Mouse (Mus musculus): Measurements from ENCODE around the gene Lmntd1. TPM values are rescaled to one million over a fixed set of nuclear protein-coding genes. Genes with fewer than 3 reads are reported as not detected.

Lmntd1 gene
- polyA plus RNA-seq, 1 experiment from 2014 or later = 1.1 TPM

DNA sequence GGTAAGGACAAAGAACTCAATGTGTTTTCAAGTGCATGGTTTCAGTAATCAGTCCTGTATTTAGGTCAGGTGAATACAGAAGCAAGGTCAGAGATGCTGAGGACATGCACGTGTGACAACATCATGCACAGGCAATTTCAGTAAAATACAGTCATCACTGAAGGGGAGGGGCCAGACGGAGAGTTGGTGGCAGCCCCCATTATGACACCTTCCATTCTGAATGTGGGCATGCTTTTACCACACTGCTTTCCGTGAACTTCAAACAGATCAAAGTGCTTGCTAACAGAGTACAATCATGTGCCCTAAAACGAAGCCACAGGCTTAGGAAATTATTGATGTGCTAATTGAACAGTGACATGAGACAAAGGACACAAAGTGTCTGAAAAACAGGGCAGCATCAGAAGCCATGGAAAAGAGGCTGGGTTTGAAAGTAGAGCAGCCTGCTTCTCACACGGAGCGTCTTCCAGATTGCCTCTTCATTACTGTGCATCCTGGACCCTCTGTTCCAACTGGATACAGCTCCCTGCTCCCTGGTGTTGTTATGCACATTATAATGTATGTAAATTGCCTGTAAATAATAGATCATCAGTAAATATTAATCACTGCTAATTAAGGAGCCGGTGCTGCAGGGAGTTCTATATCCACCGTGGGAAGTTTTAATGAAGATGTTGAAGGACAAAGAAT lies 144.7 kb downstream of the Lmntd1 start:
- Histone ChIP-seq H3K36me3 (no peaks in the 10 kb centered on the region), H3K27me3 (no peaks in the 10 kb centered on the region), H3K4me3 (no peak overlapping the region), H3K4me2 (no peak overlapping the region), H3K27ac (replicated peaks) (no peak overlapping the region), H3K4me1 (replicated peaks) (peaks cover 15% of the 10 kb centered on the region), H3K9ac (no peak overlapping the region), H3K9me3 (no peaks in the 10 kb centered on the region)
- 46% methylated on average over 8 of the region's 8 CpGs for WGBS
- peak; percentile 23; the same call in 1 of the 2 replicates for ATAC-seq (ENCODE audit: low FRiP score, low read depth)

DNA sequence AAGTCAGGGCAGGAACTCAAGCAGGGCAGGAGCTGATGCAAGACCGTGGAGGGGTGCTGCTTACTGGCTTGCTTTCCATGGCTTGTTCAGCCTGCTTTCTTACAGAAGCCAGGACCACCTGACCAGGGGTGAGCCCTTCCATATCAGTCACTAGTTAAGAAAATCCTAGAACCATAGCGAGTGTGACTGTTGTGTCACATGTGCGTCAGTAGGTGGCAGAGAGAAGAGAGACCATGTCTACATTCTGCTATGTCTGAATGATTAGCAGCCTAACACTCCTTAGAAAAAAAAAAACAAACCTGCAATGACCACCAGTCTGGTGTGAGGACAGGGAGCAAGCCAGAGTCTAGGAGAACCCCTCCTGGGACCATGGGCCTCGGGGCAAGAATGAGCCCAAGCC lies 150.1 kb downstream of the Lmntd1 start:
- no peaks in the 10 kb centered on the region for H3K36me3 ChIP-seq
- no peak overlapping the region for H3K9ac ChIP-seq
- no peak overlapping the region for H3K4me2 ChIP-seq
- H3K27ac ChIP-seq (replicated peaks) = no peak overlapping the region
- no peak overlapping the region for H3K4me3 ChIP-seq
- H3K9me3 ChIP-seq = no peaks in the 10 kb centered on the region
- H3K27me3 ChIP-seq = no peaks in the 10 kb centered on the region
- WGBS = 90% methylated on average over 4 of the region's 4 CpGs
- ATAC-seq (ENCODE audit: low FRiP score, low read depth) = no peak
- H3K4me1 ChIP-seq (replicated peaks) = no peaks in the 10 kb centered on the region

DNA sequence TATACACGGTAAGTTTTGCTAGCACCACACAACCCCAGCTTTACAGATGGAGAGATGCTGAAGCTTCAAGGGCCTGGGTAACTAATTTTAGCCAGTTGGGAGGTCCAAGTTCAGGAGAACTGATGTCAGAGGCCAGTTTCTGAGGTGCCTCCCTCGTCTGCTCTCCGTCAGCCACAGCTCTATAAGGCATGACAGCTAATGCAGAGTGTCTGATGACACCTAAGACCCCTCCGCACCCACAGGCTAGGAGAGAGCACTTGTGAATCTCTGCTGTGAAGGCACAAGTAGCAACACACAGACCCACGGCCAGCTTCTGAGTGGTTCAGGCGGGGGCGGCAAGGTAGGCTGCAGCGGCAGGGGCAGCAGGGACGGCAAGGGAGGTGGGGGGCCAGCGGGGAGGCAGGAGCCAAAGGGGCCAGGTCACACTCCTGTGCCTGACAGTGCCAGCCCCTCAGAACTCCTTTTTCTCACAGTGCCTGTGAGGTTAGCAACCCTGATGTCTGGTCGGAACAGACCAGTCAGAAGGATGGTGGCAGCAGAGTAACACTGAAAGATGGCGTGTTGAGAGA lies 151.4 kb downstream of the Lmntd1 start:
- Histone ChIP-seq H3K9ac (no peak overlapping the region), H3K4me1 (replicated peaks) (no peaks in the 10 kb centered on the region), H3K9me3 (no peaks in the 10 kb centered on the region), H3K4me2 (no peak overlapping the region), H3K27me3 (no peaks in the 10 kb centered on the region), H3K27ac (replicated peaks) (no peak overlapping the region), H3K4me3 (no peak overlapping the region), H3K36me3 (no peaks in the 10 kb centered on the region)
- ATAC-seq (ENCODE audit: low FRiP score, low read depth) = no peak
- WGBS = 84% methylated on average over 12 of the region's 12 CpGs

DNA sequence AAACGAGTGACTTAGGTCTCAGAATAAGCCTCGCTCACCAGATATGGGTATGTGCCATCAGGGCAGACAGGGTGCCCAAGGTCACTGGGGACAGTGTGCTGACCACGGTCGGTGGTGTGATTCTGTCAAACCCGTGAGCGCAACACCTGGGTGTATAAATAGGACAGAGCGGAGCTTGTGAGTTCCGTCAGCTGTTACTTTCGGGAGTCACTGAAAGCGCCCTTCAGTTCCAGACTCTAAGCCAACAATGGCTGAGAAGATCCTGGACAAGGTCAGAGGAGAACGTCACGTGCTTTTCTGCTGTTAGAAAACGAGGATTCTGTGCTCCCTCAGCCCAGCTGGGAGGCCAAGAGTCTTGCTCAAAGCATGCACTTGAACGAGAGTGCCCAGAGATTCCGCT lies 157.1 kb downstream of the Lmntd1 start:
- H3K9ac ChIP-seq = no peak overlapping the region
- H3K9me3 ChIP-seq = no peaks in the 10 kb centered on the region
- H3K27me3 ChIP-seq = no peaks in the 10 kb centered on the region
- no peak overlapping the region for H3K27ac ChIP-seq (replicated peaks)
- H3K4me1 ChIP-seq (replicated peaks) = no peaks in the 10 kb centered on the region
- no peaks in the 10 kb centered on the region for H3K36me3 ChIP-seq
- no peak overlapping the region for H3K4me3 ChIP-seq
- no peak overlapping the region for H3K4me2 ChIP-seq
- ATAC-seq (ENCODE audit: low FRiP score, low read depth) = no peak
- 84% methylated on average over 15 of the region's 15 CpGs for WGBS

DNA sequence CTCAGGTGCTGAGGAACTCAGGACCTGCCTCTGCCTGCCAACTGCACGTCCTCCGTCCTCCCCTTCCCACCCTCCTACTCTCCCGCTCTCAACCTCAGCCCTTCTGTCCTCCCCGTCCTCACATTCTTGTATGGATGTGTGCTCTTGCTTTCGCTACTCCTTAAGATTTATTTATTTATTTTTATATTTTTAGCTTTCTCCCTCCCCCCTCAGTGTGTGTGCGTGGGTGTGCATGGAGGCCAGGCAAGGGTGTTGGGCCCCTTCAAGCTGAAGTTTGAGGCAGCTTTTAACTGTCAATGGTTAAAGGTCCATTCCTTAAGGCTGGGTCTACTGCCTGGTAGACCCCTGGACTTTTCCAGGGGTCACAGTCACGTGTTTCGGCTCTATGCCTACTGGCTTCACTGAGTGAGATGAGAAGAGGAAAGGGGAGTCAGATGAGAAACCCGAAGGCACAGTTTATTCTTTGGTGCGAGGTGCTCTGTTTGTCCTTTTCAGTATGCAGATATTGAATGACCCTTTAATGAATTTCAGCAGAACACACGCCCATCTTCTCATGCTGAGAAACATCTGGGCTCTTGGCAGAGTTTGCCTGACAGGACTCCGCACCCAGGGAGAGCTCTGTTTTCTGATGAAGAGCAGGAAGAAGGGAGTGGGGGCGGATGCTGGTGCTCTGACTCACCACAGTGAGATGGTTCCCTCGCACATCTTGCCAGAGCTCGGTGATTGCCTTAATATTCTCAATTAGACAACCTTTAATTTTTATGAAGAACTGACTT lies 163.3 kb downstream of the Lmntd1 start:
- H3K9ac ChIP-seq = no peak overlapping the region
- ATAC-seq (ENCODE audit: low FRiP score, low read depth) = no peak; the same call in 1 of the 2 replicates
- no peak overlapping the region for H3K27ac ChIP-seq (replicated peaks)
- no peak overlapping the region for H3K4me3 ChIP-seq
- no peak overlapping the region for H3K4me2 ChIP-seq
- no peaks in the 10 kb centered on the region for H3K27me3 ChIP-seq
- no peaks in the 10 kb centered on the region for H3K36me3 ChIP-seq
- 74% methylated on average over 15 of the region's 15 CpGs for WGBS
- H3K9me3 ChIP-seq = no peaks in the 10 kb centered on the region
- H3K4me1 ChIP-seq (replicated peaks) = no peaks in the 10 kb centered on the region

DNA sequence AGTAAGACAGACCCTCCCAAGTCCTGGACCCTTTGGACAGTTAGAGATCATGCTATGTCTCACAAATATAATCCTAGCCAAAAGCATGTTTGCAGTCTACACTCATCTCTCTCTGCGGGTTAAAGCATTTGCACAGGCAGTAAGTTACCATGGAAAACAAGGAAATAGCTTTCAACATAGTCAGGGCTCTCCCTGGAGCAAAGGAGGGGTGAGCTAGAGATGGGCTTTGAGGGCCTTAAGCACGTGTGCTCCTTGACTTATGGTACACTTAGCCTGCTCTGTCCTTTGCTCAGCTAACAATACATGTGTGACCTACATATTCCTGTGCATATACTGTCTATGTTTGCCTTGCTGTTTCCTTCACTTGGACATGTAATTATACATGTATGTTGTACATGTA lies 165.8 kb downstream of the Lmntd1 start:
- no peak for ATAC-seq (ENCODE audit: low FRiP score, low read depth)
- Histone ChIP-seq H3K36me3 (no peaks in the 10 kb centered on the region), H3K9me3 (no peaks in the 10 kb centered on the region), H3K4me3 (no peak overlapping the region), H3K27me3 (no peaks in the 10 kb centered on the region), H3K4me2 (no peak overlapping the region), H3K27ac (replicated peaks) (no peak overlapping the region), H3K4me1 (replicated peaks) (no peaks in the 10 kb centered on the region), H3K9ac (no peak overlapping the region)
- WGBS = 47% methylated on average over 2 of the region's 2 CpGs

DNA sequence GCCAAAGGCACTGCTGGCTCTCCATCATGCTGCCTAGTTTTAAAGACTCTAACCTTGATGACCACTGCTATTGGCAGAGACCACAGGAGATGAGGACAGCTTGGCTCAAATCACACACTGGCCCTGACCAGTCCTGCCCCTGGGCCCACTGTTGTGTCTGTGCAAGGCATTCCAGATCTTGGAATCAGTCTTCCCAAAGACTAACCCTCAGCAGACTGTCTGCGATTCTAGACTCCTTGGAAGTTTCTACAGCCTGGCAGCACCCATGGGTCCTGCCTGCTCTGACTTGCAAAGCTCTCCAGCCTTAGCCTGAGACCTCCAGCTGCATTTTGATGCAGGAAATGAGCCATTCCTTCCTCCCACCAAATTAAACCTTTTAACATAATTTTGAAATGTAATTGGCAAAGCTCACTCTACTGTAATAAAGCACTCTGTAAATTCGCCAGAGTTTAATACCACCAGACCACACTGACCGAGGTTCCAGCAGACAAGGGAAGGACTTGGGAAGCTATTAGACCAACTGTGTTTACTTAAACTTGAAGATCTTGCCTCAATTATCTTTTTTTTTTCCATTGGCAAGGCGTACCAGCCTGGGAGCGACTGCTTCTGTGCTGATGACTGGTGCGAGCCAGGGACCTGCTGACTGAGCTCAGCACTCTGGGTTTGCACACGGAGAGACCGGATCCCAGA lies 168.2 kb downstream of the Lmntd1 start:
- no peak overlapping the region for H3K27ac ChIP-seq (replicated peaks)
- H3K9me3 ChIP-seq = no peaks in the 10 kb centered on the region
- WGBS = 73% methylated on average over 8 of the region's 8 CpGs
- H3K36me3 ChIP-seq = no peaks in the 10 kb centered on the region
- H3K27me3 ChIP-seq = no peaks in the 10 kb centered on the region
- no peak overlapping the region for H3K9ac ChIP-seq
- ATAC-seq (ENCODE audit: low FRiP score, low read depth) = no peak
- no peak overlapping the region for H3K4me3 ChIP-seq
- H3K4me2 ChIP-seq = no peak overlapping the region
- no peaks in the 10 kb centered on the region for H3K4me1 ChIP-seq (replicated peaks)

DNA sequence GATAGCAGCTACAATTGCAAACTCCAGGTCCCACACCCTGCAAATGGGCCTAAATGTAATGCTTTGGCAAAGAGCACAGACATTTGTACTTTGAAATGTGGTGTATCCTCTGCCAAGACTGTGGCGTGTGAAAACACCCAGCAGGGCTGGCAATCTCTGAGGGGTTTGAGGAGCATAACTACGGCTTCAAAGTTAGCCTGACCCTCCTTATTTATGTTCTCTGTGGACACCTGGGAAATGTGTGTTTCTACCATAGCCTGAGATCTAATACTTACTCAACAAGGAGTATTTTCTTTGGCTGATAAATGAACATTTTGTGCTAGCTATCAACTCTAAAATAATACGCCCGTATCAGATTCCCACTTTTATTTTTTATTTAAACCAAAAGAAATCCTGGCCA lies 168.7 kb downstream of the Lmntd1 start:
- ATAC-seq (ENCODE audit: low FRiP score, low read depth) = no peak
- Histone ChIP-seq H3K4me3 (no peak overlapping the region), H3K4me1 (replicated peaks) (no peaks in the 10 kb centered on the region), H3K4me2 (no peak overlapping the region), H3K9ac (no peak overlapping the region), H3K27me3 (no peaks in the 10 kb centered on the region), H3K9me3 (no peaks in the 10 kb centered on the region), H3K27ac (replicated peaks) (no peak overlapping the region), H3K36me3 (no peaks in the 10 kb centered on the region)
- 83% methylated on average over 4 of the region's 4 CpGs for WGBS

DNA sequence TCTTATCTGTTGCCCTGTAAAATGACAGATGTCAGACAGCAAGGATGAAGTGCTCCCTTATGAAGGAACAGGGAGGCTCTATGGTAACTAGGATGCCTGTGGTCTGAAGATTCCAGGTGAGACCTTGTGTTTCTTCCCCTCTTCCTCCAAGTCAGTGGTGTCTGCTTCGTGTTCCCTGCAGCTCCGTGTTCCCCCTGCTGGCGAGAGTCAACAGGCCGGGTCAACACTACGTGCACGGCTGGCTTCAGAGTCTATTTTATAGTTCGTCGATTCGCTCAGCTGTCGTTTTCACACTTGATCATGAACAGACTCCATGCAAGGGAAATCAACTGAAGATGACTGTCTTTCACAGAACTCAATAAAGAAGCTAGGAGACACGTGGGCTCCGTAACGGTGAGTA lies 171.3 kb downstream of the Lmntd1 start:
- H3K4me1 ChIP-seq (replicated peaks) = no peaks in the 10 kb centered on the region
- no peak overlapping the region for H3K9ac ChIP-seq
- H3K27ac ChIP-seq (replicated peaks) = no peak overlapping the region
- H3K9me3 ChIP-seq = no peaks in the 10 kb centered on the region
- H3K4me2 ChIP-seq = no peak overlapping the region
- no peak for ATAC-seq (ENCODE audit: low FRiP score, low read depth)
- 58% methylated on average over 13 of the region's 13 CpGs for WGBS
- H3K27me3 ChIP-seq = no peaks in the 10 kb centered on the region
- H3K36me3 ChIP-seq = no peaks in the 10 kb centered on the region
- no peak overlapping the region for H3K4me3 ChIP-seq

DNA sequence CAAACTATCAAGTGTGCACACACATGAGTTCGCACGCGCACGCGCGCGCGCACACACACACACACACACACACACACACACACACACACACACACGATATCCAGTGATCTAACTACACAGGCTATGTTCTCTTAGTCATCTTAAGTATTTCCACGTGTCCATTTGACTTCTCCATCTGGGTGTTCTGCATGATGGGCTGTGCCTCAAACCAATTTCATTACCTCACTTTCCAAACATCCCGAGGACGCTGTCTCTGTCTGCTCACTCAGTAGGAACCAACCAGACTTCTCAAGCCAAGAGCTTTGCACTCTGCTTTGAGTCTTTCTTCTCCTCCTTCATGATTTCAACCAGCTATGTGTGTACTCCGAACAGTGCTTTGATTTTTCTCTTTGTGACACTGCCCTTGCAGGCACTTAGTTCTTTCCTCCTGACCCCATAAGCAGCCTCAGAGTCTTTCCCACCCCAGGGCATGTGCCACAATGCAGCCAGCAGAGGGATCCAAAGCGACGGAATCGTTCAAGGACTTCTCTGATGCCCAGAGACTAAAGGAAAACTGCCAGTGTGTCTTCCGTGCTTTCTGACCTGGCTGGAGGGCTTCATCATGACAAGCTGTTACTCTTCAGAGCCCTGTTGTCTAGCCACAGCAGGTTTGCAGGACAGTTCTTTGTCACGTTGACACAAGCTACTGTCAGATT lies 172.6 kb downstream of the Lmntd1 start:
- H3K4me2 ChIP-seq = no peak overlapping the region
- H3K9me3 ChIP-seq = no peaks in the 10 kb centered on the region
- WGBS = 68% methylated on average over 18 of the region's 18 CpGs
- H3K4me1 ChIP-seq (replicated peaks) = no peaks in the 10 kb centered on the region
- no peak for ATAC-seq (ENCODE audit: low FRiP score, low read depth)
- no peaks in the 10 kb centered on the region for H3K27me3 ChIP-seq
- no peak overlapping the region for H3K27ac ChIP-seq (replicated peaks)
- no peak overlapping the region for H3K4me3 ChIP-seq
- H3K9ac ChIP-seq = no peak overlapping the region
- H3K36me3 ChIP-seq = no peaks in the 10 kb centered on the region

DNA sequence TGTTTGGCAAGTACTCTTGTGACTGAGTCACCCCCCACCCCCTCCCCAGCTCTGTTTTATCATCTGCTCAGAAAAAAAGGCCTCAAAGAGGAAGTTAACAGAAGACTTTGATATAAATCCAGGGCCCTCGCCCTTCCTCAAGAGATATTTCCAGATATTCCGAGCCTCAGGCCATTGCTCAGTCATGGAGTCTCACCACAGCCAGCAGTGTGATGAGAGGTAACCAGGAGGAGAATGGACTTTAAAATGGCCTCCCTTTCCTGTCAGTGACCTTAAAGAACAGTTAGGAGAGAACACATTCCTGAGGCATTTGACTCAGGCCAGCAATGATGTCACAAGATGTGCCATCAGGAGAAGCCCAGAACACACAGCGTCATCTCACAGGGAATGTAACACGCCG lies 175.3 kb downstream of the Lmntd1 start:
- Histone ChIP-seq H3K9ac (no peak overlapping the region), H3K27ac (replicated peaks) (no peak overlapping the region), H3K9me3 (no peaks in the 10 kb centered on the region), H3K27me3 (no peaks in the 10 kb centered on the region), H3K4me2 (no peak overlapping the region), H3K4me3 (no peak overlapping the region), H3K36me3 (no peaks in the 10 kb centered on the region), H3K4me1 (replicated peaks) (no peaks in the 10 kb centered on the region)
- no peak for ATAC-seq (ENCODE audit: low FRiP score, low read depth)
- WGBS = 88% methylated on average over 5 of the region's 5 CpGs

Measured in hindbrain, embryonic 15.5 days (tissue).